Mouse (Mus musculus) v-Abl transformed pro-B cells (cell line): ENCODE measurements around the gene Nckap5.
"Not testable (repeated sequence)": the region's sequence is repeated elsewhere in the genome, so short reads cannot be mapped to it uniquely, and the experiment has no call there.

Experiments used
- in situ Hi-C, 2 experiments: fragments of 400-800 bp; cut with MboI; formaldehyde crosslinking; loops; one replicate each; pipeline ENCODE4 v1.15.1; 2025; ENCODE audit not compliant: unreplicated experiment in 2 of 2

Nckap5 gene

GRCm38 (mm10) chr1:126105673-126106256 is 724.8 kb downstream of the Nckap5 start:
- in situ Hi-C loops = no loop called here

- in situ Hi-C loops = no loop called here
Measured at GRCm38 (mm10) chr1:126094346-126094745, 736.3 kb downstream of the Nckap5 start.

- in situ Hi-C loops = not testable (repeated sequence)
Measured at GRCm38 (mm10) chr1:126091979-126092378, 738.6 kb downstream of the Nckap5 start.

GRCm38 (mm10) chr1:126087181-126087580 is 743.4 kb downstream of the Nckap5 start:
- in situ Hi-C loops = no loop called here

GRCm38 (mm10) chr1:126076312-126076711 is 754.3 kb downstream of the Nckap5 start:
- in situ Hi-C loops = no loop called here

- in situ Hi-C loops = no loop called here
Measured at GRCm38 (mm10) chr1:126070861-126071260, 759.7 kb downstream of the Nckap5 start.

- in situ Hi-C loops = no loop called here
Measured at GRCm38 (mm10) chr1:126051491-126051890, 779.1 kb downstream of the Nckap5 start.

GRCm38 (mm10) chr1:126042886-126043285 is 787.7 kb downstream of the Nckap5 start:
- in situ Hi-C loops = no loop called here

GRCm38 (mm10) chr1:126027536-126027935 is 803.1 kb downstream of the Nckap5 start:
- in situ Hi-C loops = no loop called here

- in situ Hi-C loops = no loop called here
Measured at GRCm38 (mm10) chr1:126024518-126024917, 806.1 kb downstream of the Nckap5 start.

GRCm38 (mm10) chr1:126022959-126023358 is 807.6 kb downstream of the Nckap5 start:
- in situ Hi-C loops = no loop called here

- in situ Hi-C loops = not testable (repeated sequence)
Measured at GRCm38 (mm10) chr1:126018654-126019053, 811.9 kb downstream of the Nckap5 start.

- in situ Hi-C loops = no loop called here
Measured at GRCm38 (mm10) chr1:126011661-126012091, 818.9 kb downstream of the Nckap5 start.

- in situ Hi-C loops = no loop called here
Measured at GRCm38 (mm10) chr1:126007571-126007970, 823.0 kb downstream of the Nckap5 start.

GRCm38 (mm10) chr1:126005672-126006071 is 824.9 kb downstream of the Nckap5 start:
- in situ Hi-C loops = no loop called here

- in situ Hi-C loops = no loop called here
Measured at GRCm38 (mm10) chr1:125996540-125996939, 834.1 kb downstream of the Nckap5 start.

- in situ Hi-C loops = no loop called here
Measured at GRCm38 (mm10) chr1:125987803-125988202, 842.8 kb downstream of the Nckap5 start.

- in situ Hi-C loops = no loop called here
Measured at GRCm38 (mm10) chr1:125984570-125984969, 846.0 kb downstream of the Nckap5 start.

- in situ Hi-C loops = no loop called here
Measured at GRCm38 (mm10) chr1:125974649-125975048, 856.0 kb downstream of the Nckap5 start.

- in situ Hi-C loops = no loop called here
Measured at GRCm38 (mm10) chr1:125971933-125972332, 858.7 kb downstream of the Nckap5 start.

- in situ Hi-C loops = no loop called here
Measured at GRCm38 (mm10) chr1:125967671-125968070, 862.9 kb downstream of the Nckap5 start.

- in situ Hi-C loops = no loop called here
Measured at GRCm38 (mm10) chr1:125951026-125951425, 879.6 kb downstream of the Nckap5 start.

- in situ Hi-C loops = no loop called here
Measured at GRCm38 (mm10) chr1:125949076-125949475, 881.5 kb downstream of the Nckap5 start.
